Mouse (Mus musculus): ENCODE measurements around the gene Gpr152. TPM values are rescaled to one million over a fixed set of nuclear protein-coding genes. Genes with fewer than 3 reads are reported as not detected.

Gene Gpr152
- polyA plus RNA-seq, 1 experiment from 2014 or later = not detected

DNA sequence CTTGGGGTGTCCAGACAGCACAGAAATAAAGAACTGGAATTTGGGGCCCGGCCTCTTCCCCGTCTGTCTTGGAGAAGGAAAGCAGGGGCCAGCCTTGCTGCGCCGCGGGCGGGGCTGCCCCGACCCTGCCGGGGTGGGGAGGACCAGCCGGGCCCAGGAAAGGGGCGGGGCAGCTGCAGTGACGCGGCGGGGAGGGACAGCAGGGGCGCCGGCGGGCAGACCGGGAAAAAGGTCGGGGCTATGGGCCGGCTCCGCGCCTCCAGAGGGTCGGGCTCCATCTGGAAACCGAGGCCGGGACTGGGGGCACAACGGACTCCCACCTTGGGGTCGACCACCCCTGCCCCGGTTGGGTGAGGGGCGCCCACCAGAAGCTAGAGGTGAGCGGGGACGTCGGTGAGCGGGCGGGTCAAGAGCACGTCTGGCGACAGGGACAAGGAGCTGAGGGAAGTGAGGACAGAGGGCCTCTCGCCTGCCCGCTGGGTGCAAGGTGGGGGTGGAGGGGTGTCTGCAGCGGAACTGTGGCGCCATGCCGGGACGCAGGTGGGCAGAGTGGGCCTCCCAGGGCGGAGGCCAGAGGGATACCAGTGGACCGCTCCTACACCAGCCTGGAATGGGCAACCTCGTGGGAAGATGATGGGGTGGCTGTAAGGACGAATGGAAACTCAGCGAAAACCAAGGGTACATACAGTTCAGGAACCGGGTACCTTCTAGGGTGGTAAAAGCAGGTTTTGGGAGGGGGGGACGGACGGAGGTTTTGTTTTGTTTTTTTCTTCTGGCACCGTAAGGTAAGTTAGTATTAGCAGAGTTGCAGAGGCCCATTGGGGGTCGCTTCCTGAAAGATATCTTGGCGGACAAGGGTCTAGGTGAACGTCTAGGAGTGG is 39.5 kb upstream of the Gpr152 start, which contains the start of gene Pitpnm1:
TSS of gene Pitpnm1 (plus strand) at position 162 of the 881 bp plus-strand sequence.
- Histone ChIP-seq H3K4me3 (ENCODE audit: low read depth, low read length) (peak within 1 kb of the TSS; percentile 47), H3K9me3 (ENCODE audit: control insufficient read depth, low read length) (no peaks in the 10 kb centered on the region), H3K4me1 (replicated peaks; ENCODE audit: control insufficient read depth, insufficient read depth) (peaks cover 16% of the 10 kb centered on the region), H3K4me2 (replicated peaks; ENCODE audit: low read depth) (peak within 1 kb of the TSS; percentile 88), H3K36me3 (ENCODE audit: control insufficient read depth, insufficient read depth, low read length) (no peaks in the 10 kb centered on the region), H3K27me3 (ENCODE audit: control insufficient read depth, insufficient read depth, low read length) (no peaks in the 10 kb centered on the region), H3K9ac (ENCODE audit: low read length) (peak within 1 kb of the TSS; percentile 63), H3K27ac (replicated peaks) (peak within 1 kb of the TSS; percentile 30)
- TF ChIP-seq EP300 (optimal IDR thresholded peaks at IDR 0.05) (no peak), CTCF (IDR thresholded peaks at IDR 0.05; ENCODE audit: low read depth) (no peak)
- DNase-seq (ENCODE audit: low spot score) (peak; percentile 84), ATAC-seq (ENCODE audit: low FRiP score, low TSS enrichment) (no peak)
- 2% methylated on average over 49 of the region's 53 CpGs for WGBS

DNA sequence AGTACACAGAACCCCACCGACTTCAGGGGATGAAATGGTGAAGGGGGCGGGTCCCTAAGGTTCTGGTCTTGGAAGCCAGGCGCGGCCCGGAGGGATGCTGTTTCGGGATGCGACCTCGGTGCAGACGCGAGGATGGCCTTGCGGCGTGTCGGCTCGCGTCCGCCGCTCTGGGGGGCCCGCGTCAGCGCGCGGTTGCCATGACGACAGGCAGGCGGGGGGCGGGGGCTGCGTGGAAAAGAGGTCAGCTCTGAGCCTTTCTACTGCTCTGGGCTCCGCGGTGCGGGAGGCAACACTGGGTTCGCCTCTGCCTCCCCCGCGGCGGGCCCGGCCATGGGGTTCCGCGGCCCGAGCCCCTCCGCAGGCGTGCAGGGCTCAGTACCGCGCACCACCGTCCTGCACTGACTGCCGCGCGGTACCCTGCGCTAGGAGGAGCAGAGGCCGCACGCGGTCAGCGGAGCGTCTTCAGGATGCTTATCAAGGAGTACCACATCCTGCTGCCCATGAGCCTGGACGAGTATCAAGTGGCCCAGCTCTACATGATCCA is 38.8 kb upstream of the Gpr152 start:
- DNase-seq (ENCODE audit: low spot score) (peak; percentile 47), ATAC-seq (ENCODE audit: low FRiP score, low TSS enrichment) (no peak)
- Histone ChIP-seq H3K27me3 (ENCODE audit: control insufficient read depth, insufficient read depth, low read length) (no peaks in the 10 kb centered on the region), H3K4me2 (replicated peaks; ENCODE audit: low read depth) (peak overlapping the region; percentile 88), H3K9me3 (ENCODE audit: control insufficient read depth, low read length) (no peaks in the 10 kb centered on the region), H3K36me3 (ENCODE audit: control insufficient read depth, insufficient read depth, low read length) (no peaks in the 10 kb centered on the region; the same call in 1 of the 2 replicates), H3K9ac (ENCODE audit: low read length) (peak overlapping the region; percentile 35; the same call in 1 of the 2 replicates), H3K4me1 (replicated peaks; ENCODE audit: control insufficient read depth, insufficient read depth) (peaks cover 16% of the 10 kb centered on the region), H3K4me3 (ENCODE audit: low read depth, low read length) (peak overlapping the region; percentile 47), H3K27ac (replicated peaks) (no peak overlapping the region)
- 3% methylated on average over 52 of the region's 52 CpGs for WGBS
- TF ChIP-seq CTCF (IDR thresholded peaks at IDR 0.05; ENCODE audit: low read depth) = no peak
- no peak for TF ChIP-seq EP300 (optimal IDR thresholded peaks at IDR 0.05)

DNA sequence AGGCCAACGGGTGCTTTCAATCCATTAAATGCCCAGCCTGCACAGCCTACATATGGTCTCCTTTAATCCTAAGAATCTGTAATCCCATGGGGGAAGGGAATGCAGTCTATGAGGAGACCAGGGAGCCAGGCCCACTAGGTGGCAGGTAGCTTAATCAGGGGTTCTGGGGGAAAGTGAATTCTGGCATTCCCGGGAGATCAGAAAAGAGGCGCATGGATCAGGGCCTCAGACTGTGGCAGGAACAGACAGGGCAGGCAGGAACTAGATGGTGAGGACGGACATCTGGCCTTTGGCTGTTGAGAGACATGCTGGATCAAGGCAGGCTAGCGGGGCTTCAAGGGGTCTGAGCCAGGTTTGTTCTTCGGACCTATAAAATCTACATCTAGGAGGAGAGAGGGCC is 38.1 kb upstream of the Gpr152 start:
- 82% methylated on average over 6 of the region's 6 CpGs for WGBS
- Histone ChIP-seq H3K4me1 (replicated peaks; ENCODE audit: control insufficient read depth, insufficient read depth) (peaks cover 15% of the 10 kb centered on the region), H3K4me2 (replicated peaks; ENCODE audit: low read depth) (no peak overlapping the region), H3K27me3 (ENCODE audit: control insufficient read depth, insufficient read depth, low read length) (no peaks in the 10 kb centered on the region), H3K4me3 (ENCODE audit: low read depth, low read length) (no peak overlapping the region), H3K9me3 (ENCODE audit: control insufficient read depth, low read length) (no peaks in the 10 kb centered on the region), H3K36me3 (ENCODE audit: control insufficient read depth, insufficient read depth, low read length) (no peaks in the 10 kb centered on the region; the same call in 1 of the 2 replicates), H3K27ac (replicated peaks) (no peak overlapping the region), H3K9ac (ENCODE audit: low read length) (no peak overlapping the region)
- no peak for TF ChIP-seq CTCF (IDR thresholded peaks at IDR 0.05; ENCODE audit: low read depth)
- no peak for TF ChIP-seq EP300 (optimal IDR thresholded peaks at IDR 0.05)
- DNase-seq (ENCODE audit: low spot score) = no peak
- no peak for ATAC-seq (ENCODE audit: low FRiP score, low TSS enrichment)

DNA sequence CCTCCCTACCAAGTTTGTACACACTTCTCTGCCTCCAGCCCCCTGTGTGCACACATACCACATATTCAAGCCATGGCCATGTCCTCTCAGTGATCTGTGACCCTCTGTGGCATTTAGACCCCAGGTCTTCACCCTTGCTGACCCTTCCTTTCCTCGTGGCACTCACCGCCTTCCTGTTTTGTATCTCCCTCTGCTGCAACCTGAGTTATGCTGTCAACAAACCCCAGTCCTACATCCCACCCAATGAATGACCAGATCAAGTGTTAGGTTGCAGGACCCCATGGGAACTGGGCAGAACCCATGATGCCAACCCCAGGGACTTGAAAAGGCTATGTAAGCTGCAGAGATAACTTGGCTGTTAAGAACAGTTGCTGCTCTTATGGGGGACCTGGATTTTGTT is 37.5 kb upstream of the Gpr152 start:
- H3K36me3 ChIP-seq (ENCODE audit: control insufficient read depth, insufficient read depth, low read length) = no peaks in the 10 kb centered on the region; the same call in 1 of the 2 replicates
- peaks cover 14% of the 10 kb centered on the region for H3K4me1 ChIP-seq (replicated peaks; ENCODE audit: control insufficient read depth, insufficient read depth)
- no peak overlapping the region for H3K27ac ChIP-seq (replicated peaks)
- H3K9ac ChIP-seq (ENCODE audit: low read length) = no peak overlapping the region
- WGBS = 91% methylated on average over 2 of the region's 2 CpGs
- H3K9me3 ChIP-seq (ENCODE audit: control insufficient read depth, low read length) = no peaks in the 10 kb centered on the region
- ATAC-seq (ENCODE audit: low FRiP score, low TSS enrichment) (no peak), DNase-seq (ENCODE audit: low spot score) (no peak)
- TF ChIP-seq CTCF (IDR thresholded peaks at IDR 0.05; ENCODE audit: low read depth) (no peak), EP300 (optimal IDR thresholded peaks at IDR 0.05) (no peak)
- no peak overlapping the region for H3K4me3 ChIP-seq (ENCODE audit: low read depth, low read length)
- H3K4me2 ChIP-seq (replicated peaks; ENCODE audit: low read depth) = no peak overlapping the region
- H3K27me3 ChIP-seq (ENCODE audit: control insufficient read depth, insufficient read depth, low read length) = no peaks in the 10 kb centered on the region

DNA sequence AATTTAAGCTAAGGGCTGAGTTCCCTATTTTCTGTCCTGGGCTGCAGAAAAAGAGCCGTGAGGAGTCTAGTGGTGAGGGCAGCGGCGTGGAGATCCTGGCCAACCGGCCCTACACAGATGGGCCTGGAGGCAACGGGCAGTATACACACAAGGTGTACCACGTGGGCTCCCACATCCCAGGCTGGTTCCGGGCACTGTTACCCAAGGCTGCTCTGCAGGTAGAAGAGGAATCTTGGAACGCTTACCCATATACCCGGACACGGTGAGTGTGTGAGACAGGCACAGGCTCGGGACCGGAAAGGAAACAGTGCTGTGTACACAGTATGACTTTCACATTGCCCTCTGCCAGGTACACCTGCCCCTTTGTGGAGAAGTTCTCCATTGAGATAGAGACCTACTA is 37.0 kb upstream of the Gpr152 start:
- no peak for TF ChIP-seq EP300 (optimal IDR thresholded peaks at IDR 0.05)
- no peak for TF ChIP-seq CTCF (IDR thresholded peaks at IDR 0.05; ENCODE audit: low read depth)
- no peak overlapping the region for H3K9ac ChIP-seq (ENCODE audit: low read length)

DNA sequence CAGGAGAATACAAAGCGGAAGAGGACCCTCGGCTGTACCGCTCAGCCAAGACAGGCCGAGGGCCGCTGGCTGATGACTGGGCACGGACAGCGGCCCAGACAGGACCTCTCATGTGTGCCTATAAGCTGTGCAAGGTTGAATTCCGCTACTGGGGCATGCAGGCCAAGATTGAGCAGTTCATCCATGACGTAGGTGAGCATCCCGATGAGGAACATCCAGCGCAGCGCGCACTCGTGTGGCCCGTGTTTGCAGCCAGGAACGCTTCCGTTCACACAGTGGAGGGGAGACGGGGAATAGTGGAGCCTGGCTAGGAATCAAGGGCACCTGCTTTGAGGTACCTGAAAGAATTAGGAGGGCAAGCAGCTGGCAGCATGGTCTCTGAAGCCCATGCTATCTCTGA is 36.3 kb upstream of the Gpr152 start:
- DNase-seq (ENCODE audit: low spot score) = no peak
- H3K9me3 ChIP-seq (ENCODE audit: control insufficient read depth, low read length) = no peaks in the 10 kb centered on the region
- H3K36me3 ChIP-seq (ENCODE audit: control insufficient read depth, insufficient read depth, low read length) = no peaks in the 10 kb centered on the region; the same call in 1 of the 2 replicates

More for the DNA sequence above, 37.0 kb upstream of the Gpr152 start:
- DNase-seq (ENCODE audit: low spot score) (no peak), ATAC-seq (ENCODE audit: low FRiP score, low TSS enrichment) (no peak)
- H3K4me3 ChIP-seq (ENCODE audit: low read depth, low read length) = no peak overlapping the region
- WGBS = 89% methylated on average over 12 of the region's 12 CpGs
- no peaks in the 10 kb centered on the region for H3K27me3 ChIP-seq (ENCODE audit: control insufficient read depth, insufficient read depth, low read length)
- H3K4me2 ChIP-seq (replicated peaks; ENCODE audit: low read depth) = no peak overlapping the region
- H3K27ac ChIP-seq (replicated peaks) = no peak overlapping the region
- no peaks in the 10 kb centered on the region; the same call in 1 of the 2 replicates for H3K36me3 ChIP-seq (ENCODE audit: control insufficient read depth, insufficient read depth, low read length)
- peaks cover 14% of the 10 kb centered on the region for H3K4me1 ChIP-seq (replicated peaks; ENCODE audit: control insufficient read depth, insufficient read depth)
- H3K9me3 ChIP-seq (ENCODE audit: control insufficient read depth, low read length) = no peaks in the 10 kb centered on the region

More for the DNA sequence above, 36.3 kb upstream of the Gpr152 start:
- no peak for ATAC-seq (ENCODE audit: low FRiP score, low TSS enrichment)
- H3K4me2 ChIP-seq (replicated peaks; ENCODE audit: low read depth) = no peak overlapping the region
- no peaks in the 10 kb centered on the region for H3K27me3 ChIP-seq (ENCODE audit: control insufficient read depth, insufficient read depth, low read length)
- no peak overlapping the region for H3K27ac ChIP-seq (replicated peaks)
- H3K4me1 ChIP-seq (replicated peaks; ENCODE audit: control insufficient read depth, insufficient read depth) = peaks cover 13% of the 10 kb centered on the region
- no peak overlapping the region for H3K9ac ChIP-seq (ENCODE audit: low read length)
- TF ChIP-seq CTCF (IDR thresholded peaks at IDR 0.05; ENCODE audit: low read depth) (no peak), EP300 (optimal IDR thresholded peaks at IDR 0.05) (no peak)
- H3K4me3 ChIP-seq (ENCODE audit: low read depth, low read length) = no peak overlapping the region
- WGBS = 94% methylated on average over 18 of the region's 18 CpGs
